Mouse (Mus musculus): Measurements from ENCODE around the gene Galc.

DNA sequence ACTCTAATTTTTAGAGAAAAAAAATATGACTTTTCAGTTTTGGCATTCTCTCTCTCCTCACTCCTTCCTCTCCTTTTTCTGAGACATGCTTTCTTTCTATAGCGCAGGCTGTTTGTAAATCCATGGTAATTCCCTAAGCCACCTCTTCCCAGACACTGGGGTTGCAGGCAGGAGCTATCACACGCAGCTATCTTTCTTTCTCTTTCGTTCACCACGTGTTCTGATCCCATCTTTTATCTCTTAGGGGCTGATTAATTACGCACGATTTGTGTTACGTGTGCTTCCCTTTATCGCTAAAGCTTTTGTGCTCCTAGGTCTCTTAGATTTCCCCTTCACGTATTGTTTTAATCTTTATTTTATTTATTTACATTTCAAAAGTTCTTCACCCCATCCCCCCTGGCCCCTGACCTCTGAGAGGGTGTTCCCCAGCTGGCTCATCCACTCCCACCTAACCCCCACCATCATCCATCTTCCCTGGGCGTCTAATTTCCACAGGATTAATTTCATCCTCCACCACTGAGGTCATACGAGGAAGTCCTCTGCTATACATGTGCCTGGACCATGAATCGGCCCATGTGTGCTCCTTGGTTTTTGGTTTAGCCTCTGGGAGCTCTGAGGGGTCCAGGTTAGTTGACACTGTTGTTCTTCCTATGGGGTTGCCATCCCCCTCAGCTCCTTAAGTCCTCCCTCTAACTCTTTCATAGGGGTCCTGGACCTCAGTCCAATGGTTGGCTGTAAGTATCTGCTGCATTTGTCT is 11.7 kb upstream of the Galc start:
- TF ChIP-seq CTCF (IDR thresholded peaks at IDR 0.05; ENCODE audit: extremely low read depth, insufficient read depth, low read length): no peak
- TF ChIP-seq POLR2A (IDR thresholded peaks at IDR 0.05; ENCODE audit: extremely low read depth, insufficient read depth, low read length): no peak

Data from cortical plate, adult 2 months (tissue).